Mouse (Mus musculus): ENCODE measurements around the gene Mdm1.
"Not testable (repeated sequence)": the region's sequence is repeated elsewhere in the genome, so short reads cannot be mapped to it uniquely, and the experiment has no call there.

Mdm1 gene

GRCm38 (mm10) chr10:118125236-118125635 is 16.4 kb upstream of the Mdm1 start:
- no peak for DNase-seq (ENCODE audit: low spot score)

DNA sequence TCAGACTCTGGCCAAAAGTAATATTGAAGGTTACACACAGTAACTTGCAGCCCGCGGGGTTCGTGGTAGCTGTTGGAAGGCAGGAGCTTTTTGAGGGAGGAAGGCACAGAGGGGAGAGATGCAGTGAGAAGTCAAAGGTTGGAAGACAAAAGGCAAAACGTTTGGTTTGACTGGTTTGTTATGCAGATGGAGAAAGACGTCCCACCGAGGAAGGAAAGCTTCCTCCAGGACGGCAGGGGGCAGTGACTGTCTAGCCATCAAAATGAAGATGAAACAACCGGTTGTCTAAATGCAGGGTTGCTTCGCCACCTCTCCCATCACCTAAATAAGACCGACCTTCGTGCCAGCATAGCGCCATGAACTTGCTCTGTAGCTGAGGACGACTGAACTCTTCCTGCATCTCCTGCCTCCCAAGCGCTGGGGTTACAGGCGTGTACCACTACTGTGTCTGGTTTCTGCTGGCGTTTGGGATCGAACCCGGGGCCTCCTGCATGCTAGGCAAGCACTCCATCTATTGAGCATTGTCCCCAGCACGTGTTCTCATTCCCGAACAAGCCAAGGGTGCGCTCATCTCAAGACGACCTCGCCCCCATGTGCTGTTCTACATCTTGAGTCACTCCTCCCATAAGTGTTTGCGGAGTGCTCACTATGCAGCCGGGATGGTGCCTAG is 15.7 kb upstream of the Mdm1 start:
- DNase-seq (ENCODE audit: low spot score), result no peak

GRCm38 (mm10) chr10:118129001-118129682 is 12.5 kb upstream of the Mdm1 start:
- DNase-seq (ENCODE audit: low spot score), result no peak

DNA sequence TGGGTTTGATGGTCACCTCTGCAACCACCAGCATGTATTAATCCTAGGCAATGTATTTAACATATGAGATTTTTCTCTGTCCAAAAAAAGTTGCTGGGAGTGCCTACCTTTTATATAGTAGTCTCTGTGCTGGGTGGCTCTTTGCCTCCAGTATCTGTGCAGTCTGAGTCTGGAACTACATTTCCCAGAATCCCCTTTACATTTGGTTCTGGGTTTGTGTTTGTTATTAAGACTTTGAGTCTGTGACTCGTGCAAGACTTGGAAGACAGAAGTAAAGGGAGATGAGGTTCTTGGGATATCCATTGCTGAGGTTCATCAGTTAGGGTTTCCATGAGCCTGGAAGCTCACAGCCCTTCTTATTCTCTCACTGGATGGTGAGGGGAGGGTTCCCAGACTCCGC is 11.6 kb upstream of the Mdm1 start:
- DNase-seq (ENCODE audit: low spot score), result no peak

DNA sequence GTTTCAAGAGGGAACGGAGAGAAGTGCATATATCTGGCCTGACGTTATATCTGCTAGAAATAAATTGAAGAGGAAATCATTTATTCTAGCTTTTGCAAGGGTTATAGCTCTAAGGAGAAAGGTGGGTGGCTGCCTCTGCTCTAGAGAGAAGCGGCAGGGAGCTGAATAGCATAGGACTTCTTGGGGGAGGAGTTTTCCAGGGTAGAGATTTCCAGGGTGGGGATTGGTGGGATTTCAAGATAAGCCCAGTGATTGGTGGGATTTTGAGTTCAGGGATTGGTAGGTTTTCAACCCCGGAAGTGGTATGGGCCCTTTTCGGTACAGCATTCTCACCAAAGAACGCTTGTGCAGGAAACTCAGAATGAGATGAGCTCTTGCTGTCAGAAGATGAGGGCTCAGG is 8.6 kb upstream of the Mdm1 start:
- DNase-seq (ENCODE audit: low spot score), result peak; percentile 40

DNA sequence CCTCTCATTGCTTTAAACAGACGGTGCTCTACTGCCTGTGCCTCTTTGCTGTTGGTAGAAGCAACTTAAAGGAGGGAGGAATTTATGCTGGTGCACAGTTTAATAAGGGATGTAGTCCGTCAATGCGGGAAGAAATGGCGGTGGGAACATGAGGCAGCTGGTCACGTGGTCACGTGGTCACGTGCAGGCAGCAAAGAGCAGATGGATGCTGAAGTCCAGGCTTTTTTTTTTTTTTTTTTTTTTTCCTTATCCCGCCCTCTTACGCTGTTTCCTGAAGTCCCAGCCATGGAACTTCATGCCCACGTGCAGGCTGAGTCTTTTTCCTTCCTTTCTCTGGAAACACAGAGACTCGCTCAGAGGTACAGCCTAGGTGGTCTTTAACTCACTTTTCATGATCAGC is 3.1 kb upstream of the Mdm1 start:
- DNase-seq (ENCODE audit: low spot score), result no peak

DNA sequence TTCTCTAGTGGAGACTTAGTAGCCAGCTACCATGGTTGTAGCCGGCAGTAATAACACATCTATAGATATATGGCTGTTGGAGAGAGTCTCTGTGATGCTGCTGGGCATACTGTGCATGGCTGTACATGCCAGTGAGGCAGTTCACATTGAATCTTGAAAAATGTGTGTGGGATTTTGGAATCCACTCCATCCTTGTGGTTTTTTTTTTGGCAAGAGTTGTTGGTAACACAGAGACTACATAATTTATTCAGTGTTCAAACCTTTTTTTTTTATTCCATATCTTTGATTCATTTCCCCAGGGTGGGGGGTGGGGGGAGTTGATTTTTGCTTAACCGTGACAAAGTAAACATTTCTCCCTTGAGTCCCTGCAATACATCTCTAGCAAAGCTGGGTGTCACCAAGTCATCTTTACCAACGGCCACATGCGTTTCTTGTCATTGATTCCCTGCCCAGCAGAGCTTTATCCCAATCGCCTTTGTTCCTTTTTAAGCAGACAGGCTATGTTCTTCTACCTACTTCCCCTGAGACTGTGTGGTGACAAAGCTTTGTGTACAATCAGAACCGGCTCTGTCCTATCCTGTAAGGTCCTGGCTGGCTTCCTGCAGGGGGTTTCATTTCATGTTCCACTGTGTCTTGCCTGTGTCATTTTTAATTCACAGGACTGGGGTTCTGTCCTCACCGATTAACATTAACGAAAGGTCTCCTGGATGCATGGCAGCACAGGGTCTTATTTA is 1.6 kb upstream of the Mdm1 start:
- DNase-seq (ENCODE audit: low spot score), result no peak

DNA sequence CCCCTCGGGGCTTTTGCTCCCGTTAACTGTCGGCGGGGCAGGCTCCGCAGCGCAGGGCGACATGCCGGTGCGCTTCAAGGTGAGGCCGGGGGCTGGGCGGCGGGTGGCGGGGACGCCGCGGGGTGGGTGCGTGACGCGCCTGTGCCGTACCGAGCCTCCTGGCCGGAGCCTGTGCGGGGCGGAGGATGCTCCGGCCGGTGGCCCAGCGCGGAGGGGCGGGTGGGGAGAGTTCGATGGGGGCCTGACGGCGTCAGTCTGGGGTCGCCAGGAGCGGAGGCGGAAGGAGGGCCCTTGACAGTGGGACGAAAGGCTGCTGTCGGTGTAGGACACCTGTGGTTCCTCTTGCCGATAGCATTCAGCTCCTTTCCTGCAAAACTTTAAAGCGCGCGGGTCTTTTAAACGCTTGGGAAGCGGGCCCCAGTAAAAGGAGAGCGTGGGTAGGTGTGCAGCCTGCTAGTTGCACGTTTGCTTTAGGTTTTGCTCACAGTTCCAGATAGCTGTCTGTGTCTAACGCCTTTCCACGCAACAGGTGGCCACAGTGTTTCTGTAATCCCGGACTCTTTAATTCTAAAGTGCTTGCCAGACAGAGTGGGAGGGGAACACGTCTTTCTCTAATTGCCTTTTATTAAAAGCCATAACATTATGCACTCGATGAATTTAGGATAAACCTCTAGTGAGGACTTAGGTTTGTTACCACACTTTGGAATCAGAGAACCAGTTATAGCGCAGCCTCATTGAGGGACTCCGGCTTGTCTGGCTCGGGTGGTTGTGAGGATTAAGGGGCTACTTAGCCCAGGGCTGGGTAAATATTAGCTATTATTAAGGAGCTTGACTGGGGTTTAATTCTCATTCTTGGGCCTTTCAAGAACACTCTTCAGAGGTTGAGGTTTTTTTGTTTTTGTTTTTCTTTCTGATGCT is 532 bp downstream of the Mdm1 start:
- DNase-seq (ENCODE audit: low spot score), result peak; percentile 33

DNA sequence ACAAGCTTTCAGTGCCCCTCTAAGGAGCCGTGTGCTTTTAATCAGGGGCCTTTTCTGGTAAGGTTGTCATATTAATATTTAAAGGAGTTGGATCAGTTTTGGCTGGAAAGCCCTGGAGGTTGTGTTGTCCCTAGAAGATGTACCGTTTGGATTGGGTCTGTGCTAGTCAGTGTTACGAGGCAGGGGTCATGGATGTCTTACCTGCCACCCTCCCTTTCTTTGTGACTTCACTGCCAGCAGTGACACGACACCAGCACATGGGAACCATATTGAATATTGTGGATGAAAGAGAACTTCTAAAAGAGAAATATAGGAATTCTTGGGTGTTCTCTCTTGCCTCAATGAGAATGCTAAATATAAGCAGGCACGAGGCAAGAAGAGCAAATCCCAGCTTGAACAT is 7.8 kb downstream of the Mdm1 start:
- no peak for DNase-seq (ENCODE audit: low spot score)

DNA sequence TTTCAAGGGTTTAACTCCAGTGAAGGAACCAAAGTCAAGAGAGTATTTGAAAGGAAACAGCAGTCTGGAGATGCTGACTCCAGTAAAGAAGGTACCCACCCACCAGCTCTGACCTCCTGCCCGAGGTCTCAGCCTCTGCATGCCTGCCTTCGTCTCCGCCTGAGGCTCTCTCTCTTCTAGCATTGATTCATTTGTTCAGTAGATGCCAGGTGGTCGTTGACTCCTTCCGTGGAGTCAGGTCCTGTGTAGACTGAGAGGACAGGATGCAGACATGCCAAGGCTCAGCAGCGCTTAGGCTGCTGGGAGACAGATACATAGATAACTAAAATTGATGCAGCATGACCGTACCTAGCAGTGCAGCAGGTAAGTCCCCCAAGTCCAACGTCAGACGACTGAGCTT is 9.3 kb downstream of the Mdm1 start:
- no peak for DNase-seq (ENCODE audit: low spot score)

DNA sequence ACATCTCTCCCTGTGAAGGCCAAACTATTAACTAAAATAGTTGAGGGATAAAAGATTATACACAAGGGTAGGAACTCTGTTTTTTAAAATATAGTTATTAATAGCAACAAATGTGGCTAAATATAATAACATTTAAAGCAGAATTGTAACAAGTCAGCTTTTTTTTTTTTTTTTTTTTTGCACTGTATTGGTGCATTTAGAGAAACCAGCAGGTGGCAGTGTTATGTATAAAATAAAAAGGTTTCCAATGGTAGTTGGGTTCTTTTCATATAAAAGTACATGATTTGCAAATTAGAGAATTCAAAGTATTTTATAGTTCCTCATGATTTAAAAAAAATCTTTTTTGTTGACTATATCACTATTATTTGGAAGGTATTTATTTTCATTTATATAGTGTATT is 14.3 kb downstream of the Mdm1 start:
- peak; percentile 60 for DNase-seq (ENCODE audit: low spot score)

DNA sequence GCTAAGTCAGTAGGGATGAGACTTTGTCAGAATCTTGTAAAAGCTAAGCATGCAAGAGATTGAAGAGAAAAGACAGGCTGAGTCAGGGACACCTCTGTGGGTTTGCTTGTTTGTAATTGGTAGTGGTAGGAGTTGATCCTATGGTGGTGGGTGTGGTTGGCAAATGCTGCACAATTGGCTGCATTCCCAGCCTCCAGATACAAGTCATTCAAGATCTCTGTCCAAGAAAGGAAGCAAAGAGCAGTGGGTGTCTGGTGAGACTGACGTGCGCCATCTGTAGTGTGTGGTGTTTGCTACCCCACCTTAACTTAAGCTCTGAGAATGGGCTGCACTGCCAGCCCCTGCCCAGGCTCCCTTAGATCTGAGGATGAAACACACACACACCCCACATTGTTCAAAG is 19.5 kb downstream of the Mdm1 start:
- DNase-seq (ENCODE audit: low spot score), result no peak

- peak; percentile 18 for DNase-seq (ENCODE audit: low spot score)
Observed at GRCm38 (mm10) chr10:118169212-118169611, 27.6 kb downstream of the Mdm1 start.

GRCm38 (mm10) chr10:118172416-118172815 is 30.8 kb downstream of the Mdm1 start:
- no peak for DNase-seq (ENCODE audit: low spot score)

DNA sequence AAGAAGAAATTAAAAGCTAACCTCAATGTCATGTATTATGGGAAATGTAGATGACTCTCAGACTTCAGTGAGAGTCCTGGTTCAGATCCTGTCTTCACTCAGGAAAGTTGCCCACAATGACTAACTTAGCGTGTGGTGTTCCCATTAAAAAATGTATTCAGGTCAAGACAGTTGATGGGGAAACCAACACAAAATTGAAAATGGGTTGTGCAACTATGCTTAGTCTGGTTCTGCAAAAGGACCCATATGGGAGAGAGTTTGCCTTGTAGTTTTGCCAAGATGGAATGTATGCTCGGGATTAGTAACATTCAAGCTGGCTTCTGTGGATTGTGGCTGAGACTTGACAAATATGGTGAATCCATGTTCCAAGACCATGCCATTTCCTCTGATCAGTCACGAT is 31.3 kb downstream of the Mdm1 start:
- DNase-seq (ENCODE audit: low spot score), result no peak

DNA sequence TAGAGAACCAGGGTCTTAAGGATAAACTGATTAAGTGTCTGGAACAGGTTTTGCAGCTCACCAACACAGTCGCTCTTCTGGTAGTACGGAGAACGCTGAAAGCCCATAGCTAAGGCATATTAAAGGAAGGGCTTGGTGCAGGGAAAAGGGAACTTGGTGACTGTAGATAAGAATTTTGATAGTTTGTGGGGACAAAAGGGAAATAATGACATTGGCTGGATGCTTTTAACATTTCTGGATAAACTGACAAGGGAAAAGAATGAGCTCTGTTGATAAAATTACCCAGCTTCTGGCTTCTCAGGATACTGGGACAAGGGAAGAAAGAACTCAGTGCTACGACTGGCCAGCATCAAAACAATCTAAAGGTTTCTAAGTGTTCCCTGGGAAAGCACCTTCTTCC is 33.9 kb downstream of the Mdm1 start:
- not testable (repeated sequence) for DNase-seq (ENCODE audit: low spot score)

GRCm38 (mm10) chr10:118178735-118179151 is 37.1 kb downstream of the Mdm1 start:
- DNase-seq (ENCODE audit: low spot score), result no peak

DNA sequence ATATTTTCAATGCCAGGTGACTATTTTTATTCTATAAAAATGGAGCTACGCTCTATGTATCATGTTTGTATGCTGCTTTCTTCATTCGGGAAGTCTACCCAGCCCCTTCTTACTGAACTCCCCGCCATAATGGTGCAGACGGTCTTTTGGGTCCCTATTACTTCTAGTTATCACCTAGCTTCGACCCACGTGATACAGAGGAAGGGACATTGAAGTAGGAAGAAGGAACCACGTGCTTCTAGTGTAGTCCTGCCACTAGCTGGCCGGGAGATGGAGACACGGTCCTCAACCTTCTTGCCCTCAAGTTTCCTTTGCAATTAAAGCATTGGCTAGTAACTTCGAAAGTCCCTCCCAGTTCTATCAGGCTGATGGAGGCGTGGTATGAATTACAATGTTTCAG is 37.7 kb downstream of the Mdm1 start:
- DNase-seq (ENCODE audit: low spot score), result no peak

- peak; percentile 10 for DNase-seq (ENCODE audit: low spot score)
Observed at GRCm38 (mm10) chr10:118195150-118195549, 53.5 kb downstream of the Mdm1 start.

DNA sequence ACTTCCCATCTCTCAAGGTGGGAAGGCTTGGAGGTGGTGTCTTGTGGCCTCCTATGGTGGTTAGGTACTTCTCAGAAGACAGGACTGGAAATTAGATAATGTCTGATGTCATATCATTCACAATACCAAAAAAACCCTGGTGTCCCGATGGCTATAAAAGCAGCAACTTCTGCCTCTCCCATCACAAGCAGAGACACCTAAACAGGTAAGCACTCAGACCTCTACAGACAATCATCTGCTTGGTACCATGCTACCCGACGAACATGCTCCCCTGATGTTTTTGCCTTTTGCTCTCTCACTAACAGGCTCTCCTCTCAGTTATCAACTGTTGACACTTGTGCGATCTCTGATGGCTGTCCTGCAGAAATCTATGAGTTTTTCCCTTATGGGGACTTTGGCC is 63.0 kb downstream of the Mdm1 start, which contains the start of gene Il22:
Il22 (plus strand) TSS at position 301 of the 400 bp plus-strand sequence.
- no peak for DNase-seq (ENCODE audit: low spot score)

DNA sequence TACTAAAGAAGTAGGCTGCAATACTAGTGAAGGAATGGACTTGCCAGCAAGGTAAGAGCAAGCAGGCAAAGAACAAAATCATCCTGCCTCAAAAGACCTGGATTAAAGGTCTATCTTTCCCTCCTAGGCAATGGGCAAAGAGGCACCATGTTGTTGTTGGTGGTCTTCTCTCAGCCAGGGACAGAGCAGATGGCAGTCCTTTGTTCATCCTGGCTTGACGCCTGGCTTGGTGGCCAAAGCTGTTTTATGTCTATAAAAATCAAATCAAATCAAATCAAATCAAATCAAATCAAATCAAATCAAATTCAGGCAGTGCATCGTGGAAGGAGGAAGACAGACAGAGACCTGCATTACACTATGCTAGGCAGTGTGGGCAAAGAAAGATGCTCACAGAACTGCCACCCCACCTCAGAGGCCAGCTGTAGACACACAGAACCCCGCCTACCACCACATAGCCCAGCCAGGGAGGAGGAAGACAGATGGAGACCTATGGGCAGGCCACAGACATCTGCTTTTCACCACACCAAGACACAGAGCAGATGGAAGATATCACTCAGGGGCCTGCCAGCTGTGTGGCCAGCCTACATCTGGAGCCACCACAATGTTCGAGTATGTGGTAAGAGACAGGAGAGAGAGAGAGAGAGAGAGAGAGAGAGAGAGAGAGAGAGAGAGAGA is 74.2 kb downstream of the Mdm1 start:
- not testable (repeated sequence) for DNase-seq (ENCODE audit: low spot score)
